Comparison of ENCODE assay signal across 8 mouse cellular contexts in genomic region chr4:152007481-152008147, GRCm38 (mm10). TPM values are rescaled to one million over a fixed set of nuclear protein-coding genes. Genes with fewer than 3 reads are reported as not detected.
DNase-seq lines count a peak whose midpoint lies in the region; ATAC-seq lines count a peak whose summit lies in the region.

No protein-coding gene starts in this region.

- H3K36me3 ChIP-seq in hindbrain, embryonic 10.5 days = peaks cover 5% of the 10 kb centered on the region
- peaks cover 6% of the 10 kb centered on the region for H3K36me3 ChIP-seq in limb, embryonic 15.5 days
- H3K36me3 ChIP-seq in neural tube, embryonic 14.5 days (ENCODE audit: control insufficient read depth, insufficient read depth, low read length) = no peaks in the 10 kb centered on the region

- no peak for ATAC-seq in limb, embryonic 15.5 days (ENCODE audit: insufficient number of reproducible peaks, low FRiP score, low TSS enrichment, low read depth)
- ATAC-seq in neural tube, embryonic 14.5 days (ENCODE audit: low read depth) = no peak

- H3K9me3 ChIP-seq in hindbrain, embryonic 10.5 days = no peaks in the 10 kb centered on the region
- no peaks in the 10 kb centered on the region for H3K9me3 ChIP-seq in limb, embryonic 15.5 days
- H3K9me3 ChIP-seq in neural tube, embryonic 14.5 days (ENCODE audit: control insufficient read depth, low read length) = no peaks in the 10 kb centered on the region

- H3K27me3 ChIP-seq in hindbrain, embryonic 10.5 days (ENCODE audit: insufficient read depth, poor library complexity, severe bottlenecking) = peaks cover 31% of the 10 kb centered on the region
- H3K27me3 ChIP-seq in limb, embryonic 15.5 days = no peaks in the 10 kb centered on the region
- H3K27me3 ChIP-seq in neural tube, embryonic 14.5 days (ENCODE audit: control insufficient read depth, insufficient read depth, low read length) = peaks cover 20% of the 10 kb centered on the region

- H3K27ac ChIP-seq in hindbrain, embryonic 10.5 days = peak overlapping the region; percentile 84; the same call in 1 of the 2 replicates
- peak overlapping the region; percentile 95 for H3K27ac ChIP-seq in limb, embryonic 15.5 days
- no peak overlapping the region for H3K27ac ChIP-seq in neural tube, embryonic 14.5 days (ENCODE audit: low read depth, low read length)

- WGBS in hindbrain, embryonic 10.5 days = 5% methylated on average over 8 of the region's 8 CpGs
- 11% methylated on average over 8 of the region's 8 CpGs for WGBS in limb, embryonic 15.5 days
- WGBS in neural tube, embryonic 14.5 days = 3% methylated on average over 8 of the region's 8 CpGs

- peak; percentile 97 for DNase-seq in heart, adult 11 months
- no peak for DNase-seq in heart, adult 8-10 months (ENCODE audit: low spot score)
- DNase-seq in embryo, embryonic 11 days = peak; percentile 32
- DNase-seq in hindbrain, embryonic 10.5 days (ENCODE audit: low spot score) = no peak
- no peak for DNase-seq in gastrocnemius, postnatal 10 days
- DNase-seq in cerebellum, adult 9-10 months = no peak

- H3K9ac ChIP-seq in limb, embryonic 15.5 days = peak overlapping the region; percentile 32; the same call in 1 of the 2 replicates
- 0 out of 2 replicates have a peak overlapping the region, but pooled peaks have one; percentile 67 for H3K9ac ChIP-seq in neural tube, embryonic 14.5 days (replicated peaks; ENCODE audit: low read depth, low read length)

- H3K4me3 ChIP-seq in hindbrain, embryonic 10.5 days = peak overlapping the region; percentile 72
- H3K4me3 ChIP-seq in limb, embryonic 15.5 days = peak overlapping the region; percentile 92
- peak overlapping the region; percentile 71; the same call in 1 of the 2 replicates for H3K4me3 ChIP-seq in neural tube, embryonic 14.5 days (ENCODE audit: low read depth, low read length)

- H3K4me2 ChIP-seq in limb, embryonic 15.5 days = peak overlapping the region; percentile 100
- H3K4me2 ChIP-seq in neural tube, embryonic 14.5 days (ENCODE audit: low read depth, low read length) = peak overlapping the region; percentile 100

- peaks cover 58% of the 10 kb centered on the region for H3K4me1 ChIP-seq in hindbrain, embryonic 10.5 days (replicated peaks)
- peaks cover 48% of the 10 kb centered on the region for H3K4me1 ChIP-seq in limb, embryonic 15.5 days
- peaks cover 17% of the 10 kb centered on the region for H3K4me1 ChIP-seq in neural tube, embryonic 14.5 days (ENCODE audit: control insufficient read depth, insufficient read depth, low read length)

RNA-seq across cellular contexts. Expression of gene Klhl21, which starts 1.0 kb away (rescaled TPM):
- total RNA-seq in heart, adult 8-10 months (2022) = 100 to 1,000 TPM in 1 of 4 experiments, 10 to 100 TPM in 3; 87.7 to 109 (median 93.7) TPM
- polyA plus RNA-seq in hindbrain, embryonic 10.5 days (2016; fragmentation: Nextera tagmentation; extraction: Ambion mirVana) = 7.7 and 8.7 TPM in 2 replicates
- 16.2 and 19.7 TPM in 2 replicates for polyA plus RNA-seq in limb, embryonic 15.5 days (2015; fragmentation: Nextera tagmentation; extraction: Ambion mirVana)
- polyA plus RNA-seq in neural tube, embryonic 14.5 days (2014; fragmentation: Nextera tagmentation; extraction: Ambion mirVana) = 2.1 and 3.0 TPM in 2 replicates
- total RNA-seq in gastrocnemius, postnatal 10 days (2021) = 10 to 100 TPM; 28.9 to 29.3 TPM

RNA-seq across cellular contexts. Expression of gene Phf13, which starts 11.6 kb away (rescaled TPM):
- 1 to 10 TPM; 4.6 to 5.7 (median 5.1) TPM for total RNA-seq in heart, adult 8-10 months (2022)
- 30.7 TPM in 2 replicates for polyA plus RNA-seq in hindbrain, embryonic 10.5 days (2016; fragmentation: Nextera tagmentation; extraction: Ambion mirVana)
- polyA plus RNA-seq in limb, embryonic 15.5 days (2015; fragmentation: Nextera tagmentation; extraction: Ambion mirVana) = 28.4 and 34.2 TPM in 2 replicates
- 15.1 and 22.1 TPM in 2 replicates for polyA plus RNA-seq in neural tube, embryonic 14.5 days (2014; fragmentation: Nextera tagmentation; extraction: Ambion mirVana)
- total RNA-seq in gastrocnemius, postnatal 10 days (2021) = 1 to 10 TPM; 6.5 to 9.5 TPM

RNA-seq across cellular contexts. Expression of gene Thap3, which starts 18.8 kb away (rescaled TPM):
- total RNA-seq in heart, adult 8-10 months (2022) = 10 to 100 TPM; 12.4 to 15.8 (median 13.6) TPM
- 34.5 and 36.2 TPM in 2 replicates for polyA plus RNA-seq in hindbrain, embryonic 10.5 days (2016; fragmentation: Nextera tagmentation; extraction: Ambion mirVana)
- 45.6 and 50.9 TPM in 2 replicates for polyA plus RNA-seq in limb, embryonic 15.5 days (2015; fragmentation: Nextera tagmentation; extraction: Ambion mirVana)
- polyA plus RNA-seq in neural tube, embryonic 14.5 days (2014; fragmentation: Nextera tagmentation; extraction: Ambion mirVana) = 20.1 and 30.3 TPM in 2 replicates
- 10 to 100 TPM; 34.1 to 34.4 TPM for total RNA-seq in gastrocnemius, postnatal 10 days (2021)

RNA-seq across cellular contexts. Expression of gene Zbtb48, which starts 19.9 kb away (rescaled TPM):
- 1 to 10 TPM; 3.8 to 5.7 (median 5.0) TPM for total RNA-seq in heart, adult 8-10 months (2022)
- polyA plus RNA-seq in hindbrain, embryonic 10.5 days (2016; fragmentation: Nextera tagmentation; extraction: Ambion mirVana) = 23.3 and 25.9 TPM in 2 replicates
- polyA plus RNA-seq in limb, embryonic 15.5 days (2015; fragmentation: Nextera tagmentation; extraction: Ambion mirVana) = 17.2 and 19.5 TPM in 2 replicates
- 16.2 and 20.7 TPM in 2 replicates for polyA plus RNA-seq in neural tube, embryonic 14.5 days (2014; fragmentation: Nextera tagmentation; extraction: Ambion mirVana)
- 1 to 10 TPM; 3.2 to 4.7 TPM for total RNA-seq in gastrocnemius, postnatal 10 days (2021)

RNA-seq across cellular contexts. Expression of gene Tas1r1, which starts 30.8 kb away (rescaled TPM):
- total RNA-seq in heart, adult 8-10 months (2022) = not detected
- polyA plus RNA-seq in hindbrain, embryonic 10.5 days (2016; fragmentation: Nextera tagmentation; extraction: Ambion mirVana) = 0.65 and 0.67 TPM in 2 replicates
- 0.81 and 1.7 TPM in 2 replicates for polyA plus RNA-seq in limb, embryonic 15.5 days (2015; fragmentation: Nextera tagmentation; extraction: Ambion mirVana)
- 1.4 and 2.1 TPM in 2 replicates for polyA plus RNA-seq in neural tube, embryonic 14.5 days (2014; fragmentation: Nextera tagmentation; extraction: Ambion mirVana)
- 1 to 10 TPM; 1.1 to 1.3 TPM for total RNA-seq in gastrocnemius, postnatal 10 days (2021)

Comparison
In these comparisons a context has a peak if more than half of its experiments do, and no peak if none do; other contexts are left out.
1. DNase-seq: peak in heart, adult 11 months (single experiment) and embryo, embryonic 11 days (single experiment); none in heart, adult 8-10 months (single experiment), hindbrain, embryonic 10.5 days (single experiment), gastrocnemius, postnatal 10 days (single experiment) and cerebellum, adult 9-10 months (single experiment).
2. Peak in every context shown above with its lines, with median percentiles within 50 percentile points of each other: H3K4me3 ChIP-seq.